Mouse (Mus musculus) cerebellum, adult 2 months (tissue): Measurements from ENCODE around the gene Cemip. TPM values are rescaled to one million over a fixed set of nuclear protein-coding genes. Genes with fewer than 3 reads are reported as not detected.
"Not testable (repeated sequence)": the region's sequence is repeated elsewhere in the genome, so short reads cannot be mapped to it uniquely, and the experiment has no call there.

Experiments used
- DNase-seq, 2 experiments: peaks; one replicate each; pipeline ENCODE4 v3.0.0; 2021
- H3K27ac ChIP-seq: fragments of 200-500 bp; 2 replicates; pipeline ENCODE4 v1.5.1; 2012; ENCODE audit warnings: low read length, control low read depth, inconsistent platforms; ENCODE audit not compliant: insufficient read depth
- H3K27me3 ChIP-seq: fragments of 200-500 bp; 2 replicates; pipeline ENCODE4 v1.6.1; 2012; ENCODE audit warnings: inconsistent platforms, mild to moderate bottlenecking, low read length, moderate library complexity; ENCODE audit not compliant: control insufficient read depth, insufficient read depth
- H3K4me1 ChIP-seq: fragments of 200-500 bp; 2 replicates; pipeline ENCODE4 v1.6.1; 2011; ENCODE audit warnings: low read length; ENCODE audit not compliant: control insufficient read depth, insufficient read depth
- H3K4me3 ChIP-seq: fragments of 200-500 bp; replicated peaks from 2 replicates; pipeline ENCODE3; 2011; ENCODE audit warnings: mild to moderate bottlenecking, low read depth, low read length, control low read depth; ENCODE audit not compliant: insufficient read depth
- CTCF ChIP-seq: fragments of 200-500 bp; IDR thresholded peaks from 2 replicates; pipeline ENCODE4 v1.5.1; 2011; ENCODE audit warnings: low read depth, mild to moderate bottlenecking, control low read depth, low read length, moderate library complexity, borderline replicate concordance; ENCODE audit not compliant: insufficient read depth
- POLR2A ChIP-seq: fragments of 200-500 bp; IDR thresholded peaks from 2 replicates; pipeline ENCODE4 v1.6.1; 2011; ENCODE audit warnings: low read length, control low read depth, borderline replicate concordance; ENCODE audit not compliant: insufficient read depth
- WGBS: fragments of 180-500 bp; shearing (Covaris S2); methylation state at CpG from one replicate; pipeline ENCODE4 v1.1.7; 2018; 5-methylcytosine and 5-hydroxymethylcytosine counted together
- polyA plus RNA-seq: library from polyadenylated mRNA; depleted of rRNA; stranded (reverse); fragments of >200 nt; gene quantifications from 2 replicates; pipeline ENCODE4 v1.2.3, GENCODE M21; 2012

Gene Cemip
- polyA plus RNA-seq, 1 experiment = 5.4 TPM

- peak overlapping the region; percentile 48; the same call in 1 of the 2 replicates for H3K27ac ChIP-seq
- no peaks in the 10 kb centered on the region for H3K27me3 ChIP-seq
- DNase-seq = peak; percentile 95 to 97
- 2% methylated on average over 44 of the region's 44 CpGs for WGBS
- H3K4me3 ChIP-seq = peak overlapping the region; percentile 83
- TF ChIP-seq CTCF (no peak; the same call in 1 of the 2 replicates), POLR2A (peak; percentile 74; the same call in 1 of the 2 replicates)
- H3K4me1 ChIP-seq = peaks cover 11% of the 10 kb centered on the region; the same call in 1 of the 2 replicates
Observed at GRCm38 (mm10) chr7:83891433-83892332, 194.6 kb downstream of the Cemip start.

GRCm38 (mm10) chr7:83889946-83890345 is 196.4 kb downstream of the Cemip start:
- not testable (repeated sequence) for DNase-seq, H3K27ac ChIP-seq, H3K4me3 ChIP-seq, H3K27me3 ChIP-seq
- H3K4me1 ChIP-seq = peaks cover 11% of the 10 kb centered on the region; the same call in 1 of the 2 replicates
- 87% methylated on average over 5 of the region's 5 CpGs for WGBS

- H3K4me1 ChIP-seq = peaks cover 11% of the 10 kb centered on the region; the same call in 1 of the 2 replicates
- 45% methylated on average over 3 of the region's 3 CpGs for WGBS
- DNase-seq = no peak
- H3K4me3 ChIP-seq = no peak overlapping the region
- no peak overlapping the region for H3K27ac ChIP-seq
- TF ChIP-seq POLR2A (no peak), CTCF (no peak)
- no peaks in the 10 kb centered on the region for H3K27me3 ChIP-seq
Observed at GRCm38 (mm10) chr7:83889383-83889782, 196.9 kb downstream of the Cemip start.

- no peak for TF ChIP-seq POLR2A
- peak; percentile 50; the same call in 1 of the 2 replicates for TF ChIP-seq CTCF
- no peak for DNase-seq
- WGBS = 98% methylated on average over 6 of the region's 6 CpGs
Observed at GRCm38 (mm10) chr7:83886366-83887129, 199.8 kb downstream of the Cemip start.

GRCm38 (mm10) chr7:83885835-83886234 is 200.5 kb downstream of the Cemip start:
- H3K27me3 ChIP-seq = no peaks in the 10 kb centered on the region
- no peak overlapping the region for H3K27ac ChIP-seq
- 91% methylated on average over 4 of the region's 4 CpGs for WGBS
- no peak for DNase-seq
- H3K4me1 ChIP-seq = peaks cover 9% of the 10 kb centered on the region; the same call in 1 of the 2 replicates
- no peak overlapping the region for H3K4me3 ChIP-seq
- no peak for TF ChIP-seq POLR2A
- TF ChIP-seq CTCF = no peak

More at GRCm38 (mm10) chr7:83886366-83887129, 199.8 kb downstream of the Cemip start:
- peaks cover 9% of the 10 kb centered on the region; the same call in 1 of the 2 replicates for H3K4me1 ChIP-seq
- H3K4me3 ChIP-seq = no peak overlapping the region
- no peak overlapping the region for H3K27ac ChIP-seq
- H3K27me3 ChIP-seq = no peaks in the 10 kb centered on the region

- TF ChIP-seq POLR2A (no peak), CTCF (no peak)
- WGBS = 50% methylated on average over 6 of the region's 6 CpGs
- DNase-seq = peak; percentile 25 to 28
- no peaks in the 10 kb centered on the region for H3K27me3 ChIP-seq
- H3K4me1 ChIP-seq = peaks cover 9% of the 10 kb centered on the region; the same call in 1 of the 2 replicates
- no peak overlapping the region for H3K27ac ChIP-seq
- H3K4me3 ChIP-seq = no peak overlapping the region
Observed at GRCm38 (mm10) chr7:83884921-83885532, 201.3 kb downstream of the Cemip start.

- peak; percentile 91 to 94 for DNase-seq
- peak; percentile 81 for TF ChIP-seq POLR2A
- no peak for TF ChIP-seq CTCF
- Histone ChIP-seq H3K27ac (peak within 1 kb of the TSS; percentile 97), H3K4me1 (peaks cover 9% of the 10 kb centered on the region; the same call in 1 of the 2 replicates), H3K27me3 (no peaks in the 10 kb centered on the region), H3K4me3 (peak within 1 kb of the TSS; percentile 80)
- WGBS = under 1% methylated on average over 69 of the region's 69 CpGs
Observed at GRCm38 (mm10) chr7:83884021-83884658, 202.2 kb downstream of the Cemip start, which contains the start of the genes Tlnrd1 and Mesd. TSS of gene Tlnrd1 (minus strand) at chr7:83884305. TSS of gene Mesd (plus strand) at chr7:83884466.
